Mouse (Mus musculus): ENCODE data around the gene Mthfd1.
"Not testable (repeated sequence)": the region's sequence is repeated elsewhere in the genome, so short reads cannot be mapped to it uniquely, and the experiment has no call there.

Mthfd1 gene

DNA sequence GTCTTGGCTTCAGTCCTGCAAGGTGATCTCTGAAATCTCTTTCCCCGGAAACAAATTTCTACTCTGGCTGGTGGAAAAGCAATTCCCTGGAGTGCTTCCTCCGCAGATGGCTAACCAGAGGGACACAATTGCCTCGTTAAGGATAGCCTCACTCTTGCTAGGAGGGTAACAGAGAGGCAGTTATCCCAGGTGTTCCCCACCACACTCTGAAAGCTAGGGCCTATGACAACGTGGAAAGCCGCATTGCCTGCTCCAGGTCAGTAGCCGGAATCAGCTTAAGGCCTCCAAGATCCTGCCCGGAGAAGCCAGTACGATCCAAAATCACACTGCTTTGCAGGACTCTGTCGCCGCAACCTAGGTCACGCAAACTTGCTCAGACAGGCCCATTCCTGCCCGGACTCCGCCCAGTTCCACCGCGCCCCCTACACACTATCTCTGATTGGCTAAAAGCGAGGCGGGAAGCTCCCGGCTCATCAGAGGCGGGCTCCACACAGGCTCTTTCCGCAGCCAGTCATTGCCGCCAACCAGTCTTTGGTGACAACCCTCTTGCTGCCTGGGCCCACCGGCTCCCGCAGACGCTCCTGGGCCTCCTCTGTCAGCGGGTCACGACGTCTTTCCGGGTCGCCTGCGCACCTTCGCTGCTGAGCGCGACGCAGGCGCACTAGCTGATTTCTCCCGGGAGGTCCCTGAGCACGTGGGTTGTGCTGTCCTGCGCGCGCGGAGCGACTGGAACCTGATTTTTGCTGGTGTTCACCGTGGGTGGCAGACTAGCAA, at the start of gene Mthfd1:
TSS of gene Mthfd1 (plus strand) at position 574 of the 774 bp plus-strand sequence.
- peak; percentile 96 for DNase-seq (ENCODE audit: low spot score)

DNA sequence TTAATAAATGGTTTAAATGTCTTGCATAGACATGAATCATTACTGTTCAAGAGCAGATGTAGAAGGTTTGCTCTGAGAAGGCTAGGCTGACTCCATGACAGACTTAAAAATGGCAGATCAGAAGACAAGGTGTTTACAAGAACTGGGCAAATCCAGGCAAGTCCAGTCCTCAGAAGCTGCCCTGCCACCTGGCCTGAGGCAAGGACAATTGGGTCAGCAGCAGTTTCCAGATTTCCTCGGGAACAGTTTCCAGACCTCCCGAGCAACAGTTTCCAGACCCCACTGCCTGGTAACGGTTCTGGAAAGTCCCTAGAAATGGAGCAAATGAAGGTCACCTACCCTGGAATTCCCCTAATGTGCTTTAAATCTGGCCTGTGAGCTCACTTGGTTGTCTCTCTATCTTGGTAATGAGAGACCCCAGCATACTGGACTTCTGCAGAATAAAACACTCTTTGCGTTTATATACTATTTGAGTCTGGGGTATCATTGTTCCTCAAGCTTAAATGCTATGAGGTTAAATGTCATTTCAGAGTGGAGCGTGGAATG, 45.6 kb upstream of the Mthfd1 start:
- no peak for DNase-seq (ENCODE audit: low spot score)

DNA sequence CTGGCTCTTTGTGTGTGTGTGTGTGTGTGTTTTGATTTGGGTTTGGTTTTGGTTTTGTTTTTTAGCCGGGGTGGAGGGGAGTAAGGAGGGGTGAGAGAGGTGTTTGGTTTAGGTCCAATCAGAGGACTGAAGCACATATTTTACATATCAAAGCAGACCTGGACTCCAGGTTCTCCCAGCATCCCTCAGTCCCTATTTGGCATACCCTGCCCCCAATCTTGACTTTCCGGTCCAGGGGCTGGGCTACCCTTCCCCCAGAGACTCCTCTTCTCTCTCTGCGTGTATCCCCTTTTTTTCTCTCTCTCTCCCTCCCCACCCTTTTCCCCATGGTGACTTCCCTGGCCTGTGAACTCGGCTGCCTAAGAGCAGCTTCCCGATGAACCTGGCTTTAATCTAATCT, 40.0 kb upstream of the Mthfd1 start:
- DNase-seq (ENCODE audit: low spot score): no peak

DNA sequence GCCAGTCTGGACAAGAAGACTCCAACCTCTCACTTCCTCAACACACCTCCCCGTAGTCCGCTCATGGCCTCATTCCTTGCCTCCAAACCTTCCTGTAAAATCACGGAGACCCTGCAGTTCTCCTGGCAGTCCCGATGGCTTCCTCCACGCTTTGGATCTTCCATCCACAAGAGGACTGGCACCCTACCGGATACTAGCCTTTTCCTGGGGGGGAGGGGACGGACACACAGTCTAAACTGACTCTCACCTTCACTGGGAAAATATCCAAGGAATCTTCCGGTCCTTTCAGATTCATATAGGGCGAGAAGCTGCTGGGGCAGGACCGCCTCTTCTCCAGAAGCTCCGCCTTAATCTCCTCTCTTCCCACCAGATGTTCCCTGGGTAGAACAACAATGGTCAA, 38.4 kb upstream of the Mthfd1 start:
- DNase-seq (ENCODE audit: low spot score): no peak

DNA sequence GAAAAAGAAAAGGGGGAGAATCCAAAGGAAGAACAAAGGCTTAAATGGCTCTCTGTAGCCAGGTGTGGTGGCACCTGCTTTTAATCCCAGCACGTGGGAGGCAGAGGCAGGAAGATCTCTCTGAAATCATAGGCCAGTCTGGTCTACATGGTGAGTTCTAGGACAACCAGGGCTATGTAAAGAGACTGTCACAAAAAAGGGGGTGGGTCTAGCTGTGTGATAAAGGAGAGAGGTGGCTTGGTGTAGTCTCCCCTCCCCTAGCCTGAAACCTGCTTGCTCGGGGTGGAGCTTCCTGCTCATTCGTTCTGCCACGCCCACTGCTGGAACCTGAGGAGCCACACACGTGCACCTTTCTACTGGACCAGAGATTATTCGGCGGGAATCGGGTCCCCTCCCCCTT, 33.0 kb upstream of the Mthfd1 start:
- DNase-seq (ENCODE audit: low spot score): not testable (repeated sequence)

DNA sequence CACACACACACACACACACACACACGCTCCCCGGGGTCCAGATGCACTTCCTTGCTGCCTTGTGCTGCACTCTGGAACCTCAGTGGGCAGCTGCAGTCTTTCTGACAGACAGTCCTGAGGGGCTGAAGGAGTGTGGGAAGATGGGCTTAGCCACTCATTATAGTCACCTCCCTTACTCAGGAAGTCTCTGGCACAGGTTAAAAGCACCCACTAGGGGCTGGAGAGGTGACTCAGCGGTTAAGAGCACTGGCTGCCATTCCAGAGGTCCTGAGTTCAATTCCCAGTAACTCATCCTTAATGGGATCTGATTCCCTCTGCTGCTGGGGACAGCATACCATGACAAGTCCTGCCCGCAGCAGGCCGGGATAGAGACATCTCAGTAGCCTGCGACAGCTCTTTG, 24.5 kb upstream of the Mthfd1 start:
- DNase-seq (ENCODE audit: low spot score): no peak

DNA sequence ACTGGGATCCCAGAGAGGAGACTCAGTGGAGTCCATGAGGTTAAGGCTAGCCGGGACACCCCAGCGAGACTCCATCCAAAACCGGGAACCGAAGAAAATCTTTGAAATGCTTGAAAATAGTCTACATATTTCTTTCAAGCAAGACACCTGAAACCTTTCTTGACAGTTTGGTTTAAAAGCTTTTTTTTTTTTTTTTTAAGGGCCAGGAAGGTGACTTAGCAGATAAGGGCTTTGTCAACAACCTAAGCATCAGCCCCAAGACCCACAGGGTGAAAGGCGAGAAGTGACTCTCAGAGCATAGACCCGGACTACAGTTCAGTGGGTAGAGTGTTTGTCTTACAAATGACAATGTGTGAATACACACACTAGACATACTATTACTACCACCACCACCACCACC, 19.8 kb upstream of the Mthfd1 start:
- no peak for DNase-seq (ENCODE audit: low spot score)

DNA sequence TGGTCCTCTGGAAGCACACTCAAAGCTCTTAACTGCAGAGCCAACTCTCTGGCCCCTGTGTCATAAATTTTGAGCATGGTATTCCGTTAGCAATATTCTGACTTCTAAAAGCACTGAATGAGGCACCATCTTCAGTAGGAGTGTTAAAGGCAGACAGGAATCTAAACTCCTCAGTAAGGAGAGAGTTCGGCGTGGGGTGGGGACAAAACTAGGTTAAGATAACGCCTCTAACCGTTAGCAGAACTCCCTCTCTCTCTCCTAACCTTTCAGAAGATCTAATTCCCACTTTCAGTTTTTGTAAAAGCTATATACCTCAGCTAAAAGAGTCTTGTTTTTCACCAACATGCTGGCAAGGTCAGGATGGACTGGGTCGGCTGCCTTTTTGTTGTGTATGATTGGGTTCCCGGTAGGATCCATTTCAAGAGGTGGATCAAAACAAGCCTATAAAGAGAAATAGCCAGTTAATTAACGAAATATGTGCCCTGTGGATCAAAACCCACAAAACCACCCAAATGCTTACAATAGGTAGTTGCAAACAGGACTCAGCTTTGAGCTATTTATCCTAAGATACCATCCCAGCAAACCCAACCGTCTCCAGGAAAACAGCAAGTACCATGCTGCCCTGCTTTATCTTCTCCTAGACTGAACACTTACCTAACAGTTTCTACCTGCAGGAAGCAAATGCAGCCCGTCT, 15.8 kb upstream of the Mthfd1 start:
- DNase-seq (ENCODE audit: low spot score): no peak

DNA sequence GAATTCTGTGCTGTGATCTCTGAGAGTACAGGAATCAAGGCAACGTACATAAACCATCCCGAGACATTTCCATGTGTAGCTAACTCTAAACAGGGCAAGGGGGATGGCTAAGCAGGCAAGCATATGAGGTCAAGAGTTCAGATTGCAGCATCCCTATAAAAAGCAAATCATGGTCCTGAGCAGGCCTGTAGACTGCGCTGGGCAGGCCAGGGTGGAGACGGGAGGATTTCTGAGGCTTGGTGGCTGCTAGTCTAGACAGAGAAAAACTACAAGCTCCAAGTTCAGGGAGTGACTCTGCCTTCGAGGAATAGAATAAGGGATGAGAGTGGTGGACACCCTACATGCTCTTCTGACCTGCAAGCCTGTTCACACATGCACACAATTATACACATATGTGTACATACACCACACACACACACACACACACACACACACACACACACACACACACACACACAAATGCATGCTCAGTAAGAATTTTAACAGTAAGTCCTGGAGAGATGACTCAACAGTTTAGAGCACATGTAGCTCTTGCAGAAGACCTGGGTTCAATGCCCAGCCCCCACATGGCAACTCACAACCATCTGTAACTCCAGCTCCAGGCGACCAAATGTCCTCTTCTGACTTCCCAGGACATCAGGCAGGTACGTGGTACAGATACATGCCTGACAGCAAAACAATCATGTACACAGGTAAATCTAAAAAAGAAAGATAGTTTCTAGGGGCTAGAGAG, 15.1 kb upstream of the Mthfd1 start:
- no peak for DNase-seq (ENCODE audit: low spot score)

DNA sequence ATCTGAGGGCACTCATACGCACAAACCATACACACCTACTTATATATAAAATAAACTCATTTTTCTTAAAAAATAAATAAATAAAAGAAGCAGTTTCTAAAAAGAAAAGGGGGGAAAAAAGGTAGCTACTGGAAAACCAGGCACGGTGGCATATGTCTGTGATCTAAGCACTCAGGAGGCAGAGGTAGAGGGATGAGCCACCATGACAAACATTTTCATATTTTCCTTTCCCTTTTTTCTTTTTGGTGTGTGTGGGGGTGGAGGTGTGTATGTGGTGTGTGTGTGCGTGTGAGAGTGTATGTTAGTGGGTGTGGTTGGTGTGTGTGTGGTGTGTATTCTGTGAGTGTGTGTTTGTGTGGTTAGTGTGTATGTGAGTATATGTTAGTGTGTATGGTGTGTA, 14.4 kb upstream of the Mthfd1 start:
- no peak for DNase-seq (ENCODE audit: low spot score)

DNA sequence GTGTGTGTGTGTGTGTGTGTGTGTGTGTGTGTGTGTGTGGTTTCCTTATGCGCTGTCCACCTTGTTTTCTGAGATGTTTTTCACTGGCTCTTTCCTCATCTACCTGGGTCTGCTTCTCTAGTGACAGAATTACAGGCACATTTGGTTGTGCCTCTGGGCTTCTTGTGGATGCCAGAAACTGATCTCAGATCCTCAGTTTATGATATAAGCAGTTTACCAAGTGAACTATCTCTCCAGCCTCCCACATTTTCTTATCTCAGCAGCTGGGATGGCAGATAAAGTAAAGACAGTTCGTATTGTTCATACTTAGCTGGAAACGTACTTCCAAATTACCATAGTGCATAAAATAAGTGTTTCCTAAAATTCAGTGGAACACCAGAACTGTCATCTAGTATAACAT, 14.0 kb upstream of the Mthfd1 start:
- no peak for DNase-seq (ENCODE audit: low spot score)

DNA sequence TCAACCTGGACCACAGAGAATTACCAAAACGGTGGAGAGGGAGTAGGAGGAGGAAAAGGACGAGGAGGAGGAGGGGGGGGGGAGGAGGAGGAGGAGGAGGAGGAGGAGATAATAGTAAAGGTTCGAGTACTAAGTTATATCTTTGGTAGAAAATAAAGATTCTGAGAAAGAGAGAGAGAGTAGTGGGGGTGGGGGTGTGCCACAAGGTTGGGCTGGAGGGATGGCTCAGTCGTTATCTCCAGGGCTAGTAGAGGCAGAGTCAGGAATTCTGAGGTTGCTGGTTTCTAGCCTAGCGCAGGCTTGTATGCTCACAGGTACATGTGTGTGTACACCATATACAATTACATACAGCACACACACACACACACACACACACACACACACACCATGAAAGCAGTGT, 13.3 kb upstream of the Mthfd1 start:
- DNase-seq (ENCODE audit: low spot score): no peak

DNA sequence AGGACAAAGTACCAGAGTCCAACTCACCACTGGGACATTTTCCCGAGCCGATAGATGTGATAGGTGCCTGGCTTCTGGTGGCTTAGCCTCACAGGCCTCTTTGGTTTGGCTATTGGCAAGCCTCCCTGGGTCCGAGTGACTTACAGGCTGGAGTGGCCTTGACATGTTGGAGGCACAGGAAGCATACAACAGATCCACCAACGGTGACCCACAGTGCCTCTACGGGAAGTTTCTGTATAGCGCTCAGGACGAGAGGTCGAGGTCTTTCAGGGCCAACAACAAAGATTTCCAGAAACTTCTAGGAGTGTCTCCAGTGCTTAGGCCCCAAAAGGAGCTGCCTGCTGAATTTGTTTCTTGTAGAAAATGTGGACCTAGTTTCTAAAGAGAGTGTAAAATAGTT, 10.1 kb upstream of the Mthfd1 start:
- DNase-seq (ENCODE audit: low spot score): no peak

DNA sequence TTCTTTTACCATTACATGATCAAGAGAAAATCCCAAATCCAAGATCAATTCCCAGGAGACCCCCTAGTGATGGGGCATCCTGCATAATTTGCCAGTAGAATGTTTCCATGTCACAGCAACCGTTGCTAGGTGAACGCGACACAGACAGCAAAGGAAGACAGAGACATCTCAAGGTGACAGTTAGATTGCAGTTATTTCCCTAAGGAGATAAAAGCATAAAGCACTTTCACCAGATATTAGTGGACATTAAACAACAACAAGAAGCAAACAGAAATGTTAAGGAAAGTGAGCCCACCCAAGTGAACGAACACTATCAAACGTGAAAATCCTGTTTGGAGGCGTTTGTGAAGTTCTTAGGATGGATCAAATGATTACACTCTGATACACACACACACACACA, 8.5 kb upstream of the Mthfd1 start, which contains the start of gene Tex21:
TSS of gene Tex21 (minus strand) at position 101 of the 400 bp plus-strand sequence.
- DNase-seq (ENCODE audit: low spot score): no peak

DNA sequence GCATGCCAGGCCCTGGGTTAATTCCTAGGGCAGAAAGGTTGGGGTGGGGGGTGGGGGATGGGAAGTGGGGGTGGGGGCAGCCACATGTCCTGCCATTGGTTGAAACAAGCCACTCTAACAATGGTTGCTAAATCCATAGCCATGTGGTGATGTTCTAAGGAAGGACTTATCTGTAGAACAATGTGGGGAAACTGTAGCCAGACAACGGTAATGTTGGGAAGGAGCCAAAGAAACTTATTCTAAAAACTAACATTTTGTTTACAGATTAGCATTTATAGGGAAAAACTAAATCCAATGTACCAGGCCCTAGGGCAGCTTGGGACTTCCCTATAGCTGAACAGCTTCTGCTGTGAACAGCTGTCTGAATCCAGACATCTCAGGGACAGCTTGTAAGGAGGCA, 2.0 kb upstream of the Mthfd1 start:
- DNase-seq (ENCODE audit: low spot score): no peak

DNA sequence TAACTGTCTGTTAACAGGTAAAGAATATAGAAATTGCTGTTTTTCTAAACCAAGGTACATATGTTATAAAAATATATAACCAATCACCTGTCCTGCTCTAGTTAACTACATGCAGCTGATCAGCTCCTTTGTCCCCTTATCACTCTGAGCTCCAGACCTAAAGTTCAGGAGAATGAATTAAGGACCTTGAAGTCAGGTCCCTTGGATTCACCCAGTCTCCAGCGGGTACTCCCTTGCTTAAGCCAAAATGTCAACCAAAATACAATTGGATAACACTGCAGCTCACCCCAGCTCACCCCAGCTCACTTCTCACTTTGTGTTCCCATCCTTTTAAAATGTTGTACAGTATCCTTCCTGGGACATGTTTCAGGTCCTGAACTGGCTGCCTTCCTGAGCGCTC, 1.5 kb upstream of the Mthfd1 start:
- no peak for DNase-seq (ENCODE audit: low spot score)

DNA sequence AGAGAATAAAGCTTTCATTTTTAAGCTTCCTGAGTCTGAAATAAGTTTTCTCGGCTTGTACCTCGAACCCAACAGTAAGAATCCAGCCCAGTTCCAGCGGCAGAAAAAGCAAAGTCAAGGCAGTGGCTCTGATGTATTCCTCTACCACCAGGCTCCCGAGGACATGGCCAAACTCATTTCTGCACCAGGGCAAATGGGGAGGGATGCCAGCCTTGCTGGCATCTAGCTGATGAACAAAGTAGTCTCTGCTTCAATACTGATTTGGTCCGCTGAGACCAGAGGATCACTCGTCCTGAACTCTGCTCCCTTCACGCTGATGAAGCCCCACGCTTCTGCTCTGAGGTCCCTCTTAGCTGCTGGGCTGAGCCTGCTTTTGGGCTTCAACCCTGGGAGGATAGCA, 1.1 kb upstream of the Mthfd1 start:
- peak; percentile 29 for DNase-seq (ENCODE audit: low spot score)

DNA sequence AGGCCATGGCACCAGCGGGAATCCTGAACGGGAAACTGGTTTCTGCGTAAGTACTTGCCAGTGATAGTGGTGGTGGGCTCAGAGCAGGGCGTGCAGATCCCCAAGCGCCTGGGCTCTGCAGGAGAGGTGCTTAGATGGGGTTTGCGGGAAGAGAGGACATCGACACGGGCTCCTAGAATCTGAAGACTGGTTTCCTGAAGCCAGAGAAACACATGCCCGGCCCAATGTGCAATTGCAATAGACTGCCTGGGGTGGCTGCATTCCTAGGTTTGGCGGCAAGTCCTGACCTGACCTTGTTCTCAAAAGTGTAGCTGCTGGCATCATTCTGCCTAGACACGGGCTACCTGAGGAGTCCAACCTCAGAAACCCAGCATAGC, 389 bp downstream of the Mthfd1 start:
- DNase-seq (ENCODE audit: low spot score): no peak

DNA sequence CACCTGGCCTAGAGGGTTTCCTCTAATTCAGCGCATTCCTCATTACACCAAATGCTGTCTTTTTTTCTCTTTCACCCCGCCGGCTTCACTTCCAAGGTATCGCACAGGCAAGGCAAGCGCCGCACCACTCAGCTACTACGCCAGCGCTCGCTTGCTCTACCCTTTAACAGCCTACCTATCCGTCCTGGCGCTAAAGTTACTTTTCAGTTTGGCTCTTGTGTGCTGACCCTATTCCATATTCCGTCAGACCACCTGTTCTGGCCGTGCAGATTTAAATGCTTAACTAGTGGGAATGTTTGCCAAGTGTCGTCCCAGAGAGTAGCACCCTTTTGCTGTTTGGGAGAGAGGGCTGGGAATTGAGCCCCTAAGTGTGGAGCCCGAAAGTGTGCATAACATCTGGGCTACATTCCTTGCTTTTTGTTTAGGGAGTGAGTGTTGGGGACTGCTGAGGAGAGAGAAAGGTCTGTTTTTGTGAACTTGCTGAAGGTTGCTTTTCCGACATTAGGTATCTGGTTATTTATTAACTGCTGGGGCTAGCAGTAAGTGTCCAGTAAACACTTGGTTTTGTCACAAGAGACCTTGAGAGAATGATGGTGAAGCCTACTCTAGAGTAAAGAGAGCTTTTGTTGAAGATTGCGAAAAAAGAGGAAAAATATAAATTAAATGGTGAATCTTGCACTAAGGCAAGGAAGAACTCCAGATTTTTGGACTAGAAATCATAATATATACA, 1.2 kb downstream of the Mthfd1 start:
- no peak for DNase-seq (ENCODE audit: low spot score)

DNA sequence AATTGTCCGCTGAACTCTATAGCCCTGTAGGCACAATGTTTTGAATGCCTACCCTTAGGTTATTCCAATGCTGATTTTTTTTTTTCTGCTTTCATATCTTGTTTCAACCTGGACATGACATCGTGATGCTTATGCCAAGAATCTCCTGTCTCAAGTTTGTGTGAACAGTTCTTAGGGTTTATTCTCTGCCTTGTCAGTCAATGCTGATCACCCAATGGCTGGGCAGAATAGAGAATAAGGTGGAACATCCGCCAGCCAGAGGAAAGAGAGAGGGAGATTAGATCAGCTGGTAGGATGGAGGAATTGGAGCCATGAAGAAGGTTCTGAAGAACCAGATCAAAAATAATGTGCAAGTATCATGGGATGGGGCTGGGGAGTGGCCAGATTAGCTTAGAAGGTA, 5.6 kb downstream of the Mthfd1 start:
- no peak for DNase-seq (ENCODE audit: low spot score)

DNA sequence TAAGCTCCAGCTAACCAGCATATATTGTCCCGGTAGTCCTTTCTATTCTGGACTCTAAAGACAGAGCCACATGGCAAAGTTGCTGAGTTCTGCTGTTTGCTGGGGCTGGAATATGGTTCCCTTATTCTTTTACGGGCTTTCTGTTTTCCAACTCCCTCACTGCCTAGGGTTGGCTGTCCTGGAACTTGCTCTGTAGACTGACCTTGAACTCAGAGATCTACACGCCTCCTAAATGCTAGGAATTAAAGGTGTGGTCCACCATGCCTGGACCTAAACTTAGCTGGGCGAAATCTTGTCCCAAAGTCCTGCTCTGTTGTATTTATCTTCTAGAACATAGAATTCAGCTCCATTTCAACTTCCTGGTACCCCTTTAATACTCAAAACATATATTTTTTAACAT, 6.5 kb downstream of the Mthfd1 start:
- no peak for DNase-seq (ENCODE audit: low spot score)

DNA sequence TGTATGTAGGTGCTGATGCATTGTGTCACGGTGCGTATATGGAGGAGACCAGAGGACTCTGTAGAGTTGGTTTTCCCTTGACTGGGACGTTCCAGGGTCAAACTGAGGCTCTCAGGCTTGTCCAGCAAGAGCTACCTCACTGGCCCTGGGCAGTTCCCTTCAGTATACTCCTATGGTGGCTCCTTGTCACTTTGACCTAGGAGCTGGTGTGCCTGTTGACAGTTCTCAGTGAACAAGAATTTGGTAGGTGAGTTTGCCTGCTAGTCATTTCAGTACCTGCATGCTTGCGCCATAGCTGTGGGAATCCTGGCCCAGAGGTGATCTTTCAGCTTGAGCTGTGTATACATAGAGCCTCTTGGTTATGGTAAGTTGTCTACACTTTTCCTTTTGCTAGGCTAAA, 7.8 kb downstream of the Mthfd1 start:
- no peak for DNase-seq (ENCODE audit: low spot score)
